Mouse (Mus musculus): ENCODE data around the gene Slc1a3.

DNA sequence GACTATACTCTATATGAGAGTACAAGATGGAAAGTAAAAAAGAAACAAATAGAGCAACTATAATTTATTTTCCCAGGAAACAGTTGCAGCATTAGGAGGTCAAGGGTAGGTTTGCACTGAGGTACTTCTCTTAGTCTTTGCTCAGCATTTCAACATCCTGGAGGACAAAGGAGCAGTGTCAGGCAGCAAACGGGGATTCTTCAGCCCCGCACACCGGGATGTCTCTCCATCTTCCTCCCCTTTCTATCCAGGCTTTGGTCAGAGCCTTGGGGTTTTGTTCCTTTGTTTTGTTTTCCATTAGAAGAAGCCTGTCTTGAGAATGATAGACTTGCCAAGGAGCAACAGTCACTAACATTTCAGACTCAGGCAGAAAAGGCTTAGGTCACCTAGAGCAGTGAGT lies 10.4 kb upstream of the Slc1a3 start:
- TF ChIP-seq CTCF (IDR thresholded peaks at IDR 0.05; ENCODE audit: low read depth) (no peak), EP300 (IDR thresholded peaks at IDR 0.05; ENCODE audit: low read depth) (no peak)

Data from liver, embryonic 14.5 days (tissue).